Mouse (Mus musculus) brown adipose tissue, adult 24 weeks (tissue): ENCODE data around the gene Glrx2. TPM values are rescaled to one million over a fixed set of nuclear protein-coding genes. Genes with fewer than 3 reads are reported as not detected.

Experiments used
- H3K27ac ChIP-seq: fragments of 200-500 bp; replicated peaks from 2 replicates; pipeline ENCODE4 v1.5.1; 2012; ENCODE audit warnings: low read depth, mild to moderate bottlenecking, low read length
- H3K4me1 ChIP-seq: fragments of 200-500 bp; 2 replicates; pipeline ENCODE4 v1.6.1; 2012; ENCODE audit warnings: low read length, mixed read lengths; ENCODE audit not compliant: control insufficient read depth, insufficient read depth, insufficient read length
- H3K4me3 ChIP-seq: fragments of 200-500 bp; 2 replicates; pipeline ENCODE4 v1.5.1; 2012; ENCODE audit warnings: low read depth, mild to moderate bottlenecking, low read length, moderate library complexity; ENCODE audit not compliant: insufficient read depth
- polyA plus RNA-seq: library from polyadenylated mRNA; stranded (reverse); fragments of >200 nt; gene quantifications from 2 replicates; pipeline ENCODE4 v1.2.4, GENCODE M21; 2012; ENCODE audit not compliant: missing spikeins, insufficient read depth, insufficient read length

Gene Glrx2
- polyA plus RNA-seq, 1 experiment = 102 TPM

DNA sequence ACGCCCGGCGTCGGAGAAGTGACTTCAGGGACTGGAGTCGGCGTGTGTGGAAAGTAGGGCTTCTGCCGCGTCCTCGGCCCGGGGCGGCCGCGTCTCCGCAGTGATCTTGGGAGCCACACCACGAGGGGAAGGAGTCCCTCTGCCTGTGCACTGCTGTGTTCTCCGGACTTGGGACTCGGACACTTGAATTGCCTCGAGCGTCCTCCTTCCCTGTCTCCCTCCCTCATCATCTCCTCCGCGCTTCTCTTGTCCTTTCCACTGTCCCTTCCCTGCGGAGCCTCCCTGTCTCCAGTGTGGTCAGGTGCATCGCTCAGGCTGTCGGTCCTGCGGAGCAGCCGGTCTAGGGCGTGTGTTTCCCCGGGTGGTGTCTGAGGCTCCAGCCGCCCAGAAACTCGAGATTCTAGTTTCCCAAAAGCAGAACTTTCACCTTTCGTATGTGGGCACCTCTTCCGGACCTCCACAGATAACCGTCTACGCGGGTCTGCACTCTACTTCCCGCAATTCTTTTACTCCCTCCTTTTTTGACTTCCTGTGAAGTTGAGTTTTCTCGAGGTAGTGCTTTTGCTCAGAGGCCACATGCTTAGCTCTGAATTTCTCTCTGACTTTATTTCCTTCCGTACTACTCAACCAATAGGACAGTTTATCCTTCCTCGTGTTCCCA is 61.5 kb downstream of the Glrx2 start:
- no peak overlapping the region for H3K27ac ChIP-seq
- peak overlapping the region; percentile 91 for H3K4me3 ChIP-seq
- no peaks in the 10 kb centered on the region for H3K4me1 ChIP-seq

GRCm38 (mm10) chr1:143788584-143789227 is 72.6 kb downstream of the Glrx2 start:
- Histone ChIP-seq H3K4me1 (no peaks in the 10 kb centered on the region), H3K27ac (no peak overlapping the region), H3K4me3 (no peak overlapping the region)

Other genes with a start within 250 kb of the Glrx2 start
- 7.6 and 18.1 TPM in 2 replicates for gene B3galt2, start 75.7 kb upstream of the Glrx2 start, polyA plus RNA-seq
- 26.7 and 27.2 TPM in 2 replicates for gene Cdc73, start 13.4 kb upstream of the Glrx2 start, polyA plus RNA-seq
- 4.9 and 5.0 TPM in 2 replicates for gene Trove2, start 60.7 kb downstream of the Glrx2 start, polyA plus RNA-seq
- 35.5 and 35.8 TPM in 2 replicates for gene Uchl5, start 60.9 kb downstream of the Glrx2 start, polyA plus RNA-seq